13 mouse cellular contexts compared by ENCODE assay signal in the genomic region with DNA sequence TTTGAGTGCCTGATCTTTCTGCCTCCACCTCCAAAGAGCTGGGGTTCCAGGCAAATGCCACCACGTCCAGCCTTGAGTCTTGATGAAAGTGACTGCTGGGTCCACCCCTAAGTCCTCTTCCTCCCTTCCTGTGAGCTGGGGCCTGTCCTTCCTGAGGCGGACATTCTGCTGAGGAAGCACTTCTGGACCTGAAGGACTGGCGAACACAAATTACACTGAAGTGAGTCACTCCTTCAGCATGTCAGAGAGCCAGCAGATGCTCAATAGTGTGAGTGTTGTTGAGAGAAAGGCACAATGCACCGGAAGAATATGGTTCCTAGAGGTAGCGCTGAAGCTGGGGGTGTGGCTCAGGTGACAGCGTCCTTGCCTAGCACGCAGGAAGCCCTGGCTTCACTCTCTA. TPM values are rescaled to one million over a fixed set of nuclear protein-coding genes. Genes with fewer than 3 reads are reported as not detected.
DNase-seq lines count a peak whose midpoint lies in the region; ATAC-seq and TF ChIP-seq lines count a peak whose summit lies in the region.
"Had no signal": no experiment of that assay in that cellular context is flagged by ENCODE, and none has a peak within 500 bp of the region (broad histone marks: within the 10 kb centered on the region; RNA-seq: fewer than 3 reads in every experiment).

No protein-coding gene starts in this region.

- TF ChIP-seq CTCF in layer of hippocampus, adult 2 months (conservative IDR thresholded peaks at IDR 0.05), result no peak

- H3K4me1 ChIP-seq in embryonic facial prominence, embryonic 12.5 days, result peaks cover 47% of the 10 kb centered on the region
- H3K4me1 ChIP-seq: liver, embryonic 12.5 days had no signal

- peak; percentile 41 to 68 for DNase-seq in adrenal gland, adult (ENCODE audit: inconsistent age in 2 of 2, low spot score in 1 of 2)
- DNase-seq in adrenal gland, postnatal 25 days, result no peak
- DNase-seq in layer of hippocampus, adult 2 months (ENCODE audit: low spot score in 2 of 2), result no peak
- no peak for DNase-seq in layer of hippocampus, postnatal 14 days (ENCODE audit: low spot score in 2 of 2)
- DNase-seq in lung, postnatal 10 days, result peak; percentile 44
- DNase-seq in cerebellum, adult 9-10 months, result no peak
- no peak for DNase-seq in right cerebral cortex, postnatal 25 days
- DNase-seq: kidney, adult 8-10 months; layer of hippocampus, postnatal 36 days; right cerebral cortex, postnatal 14 days had no signal

- H3K4me3 ChIP-seq in layer of hippocampus, adult 2 months, result no peak overlapping the region
- no peak overlapping the region for H3K4me3 ChIP-seq in embryonic facial prominence, embryonic 12.5 days
- H3K4me3 ChIP-seq: liver, embryonic 12.5 days had no signal

- H3K36me3 ChIP-seq in embryonic facial prominence, embryonic 12.5 days, result peaks cover 18% of the 10 kb centered on the region; the same call in 1 of the 2 replicates
- H3K36me3 ChIP-seq: liver, embryonic 12.5 days had no signal

- ATAC-seq in embryonic facial prominence, embryonic 12.5 days (ENCODE audit: insufficient number of reproducible peaks, insufficient read depth, low FRiP score, low TSS enrichment), result no peak
- ATAC-seq: liver, embryonic 12.5 days had no signal

- WGBS in embryonic facial prominence, embryonic 12.5 days, result 54% methylated on average over 7 of the region's 7 CpGs

- no peaks in the 10 kb centered on the region for H3K27me3 ChIP-seq in embryonic facial prominence, embryonic 12.5 days

- H3K9me3 ChIP-seq in embryonic facial prominence, embryonic 12.5 days, result no peaks in the 10 kb centered on the region
- H3K9me3 ChIP-seq: liver, embryonic 12.5 days had no signal

- H3K9ac ChIP-seq in embryonic facial prominence, embryonic 12.5 days, result no peak overlapping the region
- H3K9ac ChIP-seq: liver, embryonic 12.5 days had no signal

- peak overlapping the region; percentile 1; the same call in 1 of the 2 replicates for H3K27ac ChIP-seq in layer of hippocampus, adult 2 months
- peak overlapping the region; percentile 65 for H3K27ac ChIP-seq in embryonic facial prominence, embryonic 12.5 days
- H3K27ac ChIP-seq: liver, embryonic 12.5 days had no signal

- no peak overlapping the region for H3K4me2 ChIP-seq in embryonic facial prominence, embryonic 12.5 days (replicated peaks)
- H3K4me2 ChIP-seq: liver, embryonic 12.5 days; midbrain, embryonic 11.5 days had no signal

RNA-seq across cellular contexts. Expression of a gene that starts 26.8 kb away (rescaled TPM):
- total RNA-seq in adrenal gland, postnatal 25 days (2021), result 85.5 and 107 TPM in 2 replicates
- 10 to 100 TPM; 75.3 to 92.7 TPM for total RNA-seq in layer of hippocampus, adult 2 months (2021)
- 10 to 100 TPM; 67.3 to 69.5 TPM for total RNA-seq in layer of hippocampus, postnatal 14 days (2021)
- 50.6 and 57.8 TPM in 2 replicates for polyA plus RNA-seq in embryonic facial prominence, embryonic 12.5 days (2016; fragmentation: Nextera tagmentation; extraction: Ambion mirVana)

RNA-seq across cellular contexts. Expression of a gene that starts 27.8 kb away (rescaled TPM):
- 13.1 and 20.4 TPM in 2 replicates for total RNA-seq in adrenal gland, postnatal 25 days (2021)
- 1,000 to 10,000 TPM; 1,274 to 1,381 TPM for total RNA-seq in layer of hippocampus, adult 2 months (2021)
- total RNA-seq in layer of hippocampus, postnatal 14 days (2021), result 1,000 to 10,000 TPM; 1,139 to 1,143 TPM
- 45.0 and 47.8 TPM in 2 replicates for polyA plus RNA-seq in embryonic facial prominence, embryonic 12.5 days (2016; fragmentation: Nextera tagmentation; extraction: Ambion mirVana)

RNA-seq across cellular contexts. Expression of a gene that starts 37.5 kb away (rescaled TPM):
- total RNA-seq in adrenal gland, postnatal 25 days (2021), result 276 and 297 TPM in 2 replicates
- 100 to 1,000 TPM; 212 to 222 TPM for total RNA-seq in layer of hippocampus, adult 2 months (2021)
- total RNA-seq in layer of hippocampus, postnatal 14 days (2021), result 100 to 1,000 TPM; 210 to 223 TPM
- 413 TPM in 2 replicates for polyA plus RNA-seq in embryonic facial prominence, embryonic 12.5 days (2016; fragmentation: Nextera tagmentation; extraction: Ambion mirVana)

RNA-seq across cellular contexts. Expression of a gene that starts 38.2 kb away (rescaled TPM):
- total RNA-seq in adrenal gland, postnatal 25 days (2021), result 65.1 and 87.7 TPM in 2 replicates
- 10 to 100 TPM; 87.9 TPM for total RNA-seq in layer of hippocampus, adult 2 months (2021)
- total RNA-seq in layer of hippocampus, postnatal 14 days (2021), result 10 to 100 TPM; 73.8 to 86.1 TPM
- polyA plus RNA-seq in embryonic facial prominence, embryonic 12.5 days (2016; fragmentation: Nextera tagmentation; extraction: Ambion mirVana), result 27.4 and 29.7 TPM in 2 replicates

RNA-seq across cellular contexts. Expression of a gene that starts 56.4 kb away (rescaled TPM):
- 173 and 191 TPM in 2 replicates for total RNA-seq in adrenal gland, postnatal 25 days (2021)
- 100 to 1,000 TPM; 160 to 170 TPM for total RNA-seq in layer of hippocampus, adult 2 months (2021)
- 100 to 1,000 TPM; 181 to 189 TPM for total RNA-seq in layer of hippocampus, postnatal 14 days (2021)
- 53.9 and 54.6 TPM in 2 replicates for polyA plus RNA-seq in embryonic facial prominence, embryonic 12.5 days (2016; fragmentation: Nextera tagmentation; extraction: Ambion mirVana)

Comparison
In these comparisons a context has a peak if more than half of its experiments do, and no peak if none do; other contexts are left out.
1. DNase-seq: peak in adrenal gland, adult (2 of 2) and lung, postnatal 10 days (single experiment); none in adrenal gland, postnatal 25 days (single experiment), layer of hippocampus, adult 2 months (0 of 2), layer of hippocampus, postnatal 14 days (0 of 2), cerebellum, adult 9-10 months (single experiment) and right cerebral cortex, postnatal 25 days (single experiment).
2. RNA of a gene that starts 27.8 kb away (total RNA-seq): 1,274 to 1,381 TPM in layer of hippocampus, adult 2 months and 1,139 to 1,143 TPM in layer of hippocampus, postnatal 14 days; 13.1 to 20.4 TPM in adrenal gland, postnatal 25 days; every median in the first group is over 10 times any median in the second.